Mouse (Mus musculus): ENCODE results near the gene Prkce. TPM values are rescaled to one million over a fixed set of nuclear protein-coding genes. Genes with fewer than 3 reads are reported as not detected.

Prkce gene
- polyA plus RNA-seq, 1 experiment, result 4.8 TPM

- TF ChIP-seq CTCF (IDR thresholded peaks at IDR 0.05; ENCODE audit: control insufficient read depth, insufficient read depth, low read length), result no peak
- TF ChIP-seq POLR2A (IDR thresholded peaks at IDR 0.05; ENCODE audit: borderline replicate concordance, control insufficient read depth, low read depth, low read length), result no peak
- Histone ChIP-seq H3K27ac (ENCODE audit: control insufficient read depth, insufficient read depth, low read depth, low read length, poor library complexity) (no peak overlapping the region), H3K4me3 (replicated peaks; ENCODE audit: control insufficient read depth, low read depth, low read length) (no peak overlapping the region), H3K4me1 (ENCODE audit: control insufficient read depth, insufficient read depth, low read length) (no peaks in the 10 kb centered on the region)
- 78% methylated on average over 4 of the region's 4 CpGs for WGBS
Observed at GRCm38 (mm10) chr17:86501393-86501792, 333.8 kb downstream of the Prkce start.

GRCm38 (mm10) chr17:86503208-86503897 is 335.8 kb downstream of the Prkce start:
- Histone ChIP-seq H3K27ac (ENCODE audit: control insufficient read depth, insufficient read depth, low read depth, low read length, poor library complexity) (no peak overlapping the region), H3K4me1 (ENCODE audit: control insufficient read depth, insufficient read depth, low read length) (no peaks in the 10 kb centered on the region), H3K4me3 (replicated peaks; ENCODE audit: control insufficient read depth, low read depth, low read length) (no peak overlapping the region)
- 86% methylated on average over 9 of the region's 9 CpGs for WGBS
- TF ChIP-seq CTCF (IDR thresholded peaks at IDR 0.05; ENCODE audit: control insufficient read depth, insufficient read depth, low read length), result no peak
- no peak for TF ChIP-seq POLR2A (IDR thresholded peaks at IDR 0.05; ENCODE audit: borderline replicate concordance, control insufficient read depth, low read depth, low read length)

- Histone ChIP-seq H3K4me1 (ENCODE audit: control insufficient read depth, insufficient read depth, low read length) (no peaks in the 10 kb centered on the region), H3K27ac (ENCODE audit: control insufficient read depth, insufficient read depth, low read depth, low read length, poor library complexity) (0 out of 2 replicates have a peak within 1 kb of the TSS, but pooled peaks have one; percentile 20), H3K4me3 (replicated peaks; ENCODE audit: control insufficient read depth, low read depth, low read length) (no peak within 1 kb of the TSS)
- TF ChIP-seq CTCF (IDR thresholded peaks at IDR 0.05; ENCODE audit: control insufficient read depth, insufficient read depth, low read length), result no peak
- 87% methylated on average over 8 of the region's 8 CpGs for WGBS
Observed at GRCm38 (mm10) chr17:86505183-86505631, 337.6 kb downstream of the Prkce start, which contains the start of gene Gm10309. Gm10309 (minus strand) TSS chr17:86505232.

DNA sequence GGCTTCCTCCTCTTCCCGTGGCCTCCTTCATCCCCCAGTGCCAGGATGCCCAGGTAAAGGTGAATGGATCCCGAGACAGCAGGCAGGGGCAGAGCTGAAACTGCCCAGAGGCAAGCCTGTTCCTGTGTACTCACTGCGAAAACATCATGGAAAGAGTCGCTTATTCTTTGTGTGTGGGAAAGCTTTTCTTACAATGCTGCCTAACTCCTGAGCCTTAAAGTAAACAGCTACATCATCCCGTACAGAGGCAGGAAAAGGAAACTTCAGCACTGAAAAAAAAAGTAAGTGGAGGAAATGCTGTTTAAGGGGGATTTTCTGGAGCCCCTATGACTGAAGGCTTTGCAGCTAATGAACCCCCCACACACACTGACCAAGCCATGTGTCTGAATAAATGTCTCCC is 339.3 kb downstream of the Prkce start:
- no peak overlapping the region for H3K4me3 ChIP-seq (replicated peaks; ENCODE audit: control insufficient read depth, low read depth, low read length)
- H3K27ac ChIP-seq (ENCODE audit: control insufficient read depth, insufficient read depth, low read depth, low read length, poor library complexity), result no peak overlapping the region
- no peak for TF ChIP-seq CTCF (IDR thresholded peaks at IDR 0.05; ENCODE audit: control insufficient read depth, insufficient read depth, low read length)
- no peak for TF ChIP-seq POLR2A (IDR thresholded peaks at IDR 0.05; ENCODE audit: borderline replicate concordance, control insufficient read depth, low read depth, low read length)
- H3K4me1 ChIP-seq (ENCODE audit: control insufficient read depth, insufficient read depth, low read length), result no peaks in the 10 kb centered on the region; the same call in 1 of the 2 replicates
- 77% methylated on average over 5 of the region's 5 CpGs for WGBS

GRCm38 (mm10) chr17:86507342-86508211 is 340.0 kb downstream of the Prkce start:
- no peak overlapping the region for H3K4me3 ChIP-seq (replicated peaks; ENCODE audit: control insufficient read depth, low read depth, low read length)
- no peak overlapping the region for H3K27ac ChIP-seq (ENCODE audit: control insufficient read depth, insufficient read depth, low read depth, low read length, poor library complexity)
- no peak for TF ChIP-seq POLR2A (IDR thresholded peaks at IDR 0.05; ENCODE audit: borderline replicate concordance, control insufficient read depth, low read depth, low read length)
- no peak for TF ChIP-seq CTCF (IDR thresholded peaks at IDR 0.05; ENCODE audit: control insufficient read depth, insufficient read depth, low read length)
- no peaks in the 10 kb centered on the region; the same call in 1 of the 2 replicates for H3K4me1 ChIP-seq (ENCODE audit: control insufficient read depth, insufficient read depth, low read length)
- WGBS, result 68% methylated on average over 19 of the region's 19 CpGs

DNA sequence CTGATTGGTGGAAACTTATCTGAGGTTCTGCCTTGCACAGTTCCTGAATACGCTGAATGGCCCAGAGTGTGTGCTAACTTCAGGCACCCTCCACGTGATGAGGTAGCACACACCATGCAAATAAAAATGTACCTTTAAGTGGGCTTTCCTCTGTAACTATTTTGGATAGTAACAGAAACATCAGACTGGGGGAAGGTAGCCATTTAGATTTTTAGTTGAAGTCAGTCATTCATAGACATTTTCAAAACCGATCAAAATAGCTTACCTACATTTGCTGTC is 340.6 kb downstream of the Prkce start:
- TF ChIP-seq POLR2A (IDR thresholded peaks at IDR 0.05; ENCODE audit: borderline replicate concordance, control insufficient read depth, low read depth, low read length) (no peak), CTCF (IDR thresholded peaks at IDR 0.05; ENCODE audit: control insufficient read depth, insufficient read depth, low read length) (no peak)
- Histone ChIP-seq H3K4me3 (replicated peaks; ENCODE audit: control insufficient read depth, low read depth, low read length) (no peak overlapping the region), H3K27ac (ENCODE audit: control insufficient read depth, insufficient read depth, low read depth, low read length, poor library complexity) (no peak overlapping the region), H3K4me1 (ENCODE audit: control insufficient read depth, insufficient read depth, low read length) (no peaks in the 10 kb centered on the region; the same call in 1 of the 2 replicates)
- WGBS, result 86% methylated on average over 3 of the region's 3 CpGs

GRCm38 (mm10) chr17:86509871-86510270 is 342.3 kb downstream of the Prkce start:
- 81% methylated on average over 5 of the region's 5 CpGs for WGBS
- TF ChIP-seq CTCF (IDR thresholded peaks at IDR 0.05; ENCODE audit: control insufficient read depth, insufficient read depth, low read length) (no peak), POLR2A (IDR thresholded peaks at IDR 0.05; ENCODE audit: borderline replicate concordance, control insufficient read depth, low read depth, low read length) (no peak)
- no peaks in the 10 kb centered on the region; the same call in 1 of the 2 replicates for H3K4me1 ChIP-seq (ENCODE audit: control insufficient read depth, insufficient read depth, low read length)

GRCm38 (mm10) chr17:86514974-86515620 is 347.5 kb downstream of the Prkce start:
- Histone ChIP-seq H3K4me1 (ENCODE audit: control insufficient read depth, insufficient read depth, low read length) (peaks cover 3% of the 10 kb centered on the region), H3K4me3 (replicated peaks; ENCODE audit: control insufficient read depth, low read depth, low read length) (no peak overlapping the region), H3K27ac (ENCODE audit: control insufficient read depth, insufficient read depth, low read depth, low read length, poor library complexity) (no peak overlapping the region)
- WGBS, result 82% methylated on average over 13 of the region's 13 CpGs
- TF ChIP-seq POLR2A (IDR thresholded peaks at IDR 0.05; ENCODE audit: borderline replicate concordance, control insufficient read depth, low read depth, low read length) (no peak), CTCF (IDR thresholded peaks at IDR 0.05; ENCODE audit: control insufficient read depth, insufficient read depth, low read length) (no peak)

More at GRCm38 (mm10) chr17:86509871-86510270, 342.3 kb downstream of the Prkce start:
- H3K27ac ChIP-seq (ENCODE audit: control insufficient read depth, insufficient read depth, low read depth, low read length, poor library complexity), result no peak overlapping the region
- H3K4me3 ChIP-seq (replicated peaks; ENCODE audit: control insufficient read depth, low read depth, low read length), result no peak overlapping the region

All from bone marrow, adult 2 months (tissue).